Mouse (Mus musculus) bone marrow macrophage, adult 2 months (primary cell): Measurements from ENCODE around the gene Gm28308.

Experiments
- CTCF ChIP-seq: IDR thresholded peaks from 2 replicates; pipeline ENCODE4 v1.5.1; 2012; ENCODE audit warnings: low read depth, mild to moderate bottlenecking, low read length, moderate library complexity
- POLR2A ChIP-seq: IDR thresholded peaks from 2 replicates; pipeline ENCODE4 v1.6.1; 2012; ENCODE audit warnings: mild to moderate bottlenecking, low read depth, low read length, borderline replicate concordance

DNA sequence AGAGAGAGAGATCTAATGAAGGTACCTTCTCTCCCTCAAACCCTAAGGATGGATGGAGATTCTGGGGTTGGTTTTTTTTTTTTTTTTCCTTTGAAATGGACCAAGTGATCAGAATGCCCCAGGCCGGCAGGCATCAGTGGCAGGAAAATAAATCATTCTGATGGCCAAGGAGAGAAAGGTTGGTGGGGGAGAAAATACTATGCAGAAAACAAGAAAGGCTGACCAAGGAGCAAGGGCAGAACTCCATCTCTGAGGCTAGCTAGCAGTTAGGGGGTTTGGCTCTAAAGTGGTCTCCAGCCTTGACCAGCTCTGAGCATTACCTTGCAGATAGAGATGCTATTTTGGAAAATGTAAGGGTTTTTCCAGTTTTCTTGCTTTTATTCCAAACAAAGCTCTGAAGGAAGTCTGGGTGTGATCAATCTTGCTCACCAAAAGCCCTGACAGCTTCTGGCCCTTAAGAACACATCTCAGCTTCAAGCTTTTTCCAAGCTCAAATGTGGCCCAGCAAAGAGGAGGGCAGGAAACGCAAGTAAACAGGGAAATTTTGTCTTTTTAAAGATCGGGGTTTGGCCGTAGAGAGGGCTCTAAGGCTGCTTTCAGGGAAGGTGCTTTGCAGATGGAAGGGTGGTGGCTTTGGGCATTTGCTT is 46.6 kb downstream of the Gm28308 start:
- TF ChIP-seq POLR2A (no peak), CTCF (no peak)
